Mouse (Mus musculus) stomach, postnatal 0 days (tissue): ENCODE results near the gene Dcst2. TPM values are rescaled to one million over a fixed set of nuclear protein-coding genes. Genes with fewer than 3 reads are reported as not detected.
A peak's percentile ranks its signal among the peaks of the same experiment; 100 is the strongest.

ENCODE experiments used
- ATAC-seq: fragments of 200-750 bp; cut with Nextera tagmentation; 2 replicates; pipeline ENCODE4 v1.8.0; 2017; ENCODE audit not compliant: low FRiP score, low TSS enrichment
- DNase-seq: peaks from one replicate; pipeline ENCODE4 v3.0.0-alpha.2; 2016; ENCODE audit warnings: low spot score
- H3K27ac ChIP-seq: fragments of 300-500 bp; sonication (generic); replicated peaks from 2 replicates; pipeline ENCODE4 v1.5.1; 2014; ENCODE audit warnings: mild to moderate bottlenecking, control low read depth
- H3K27me3 ChIP-seq: fragments of 300-500 bp; sonication (generic); 2 replicates; pipeline ENCODE4 v1.6.1; 2014; ENCODE audit warnings: low read length; ENCODE audit not compliant: control insufficient read depth, insufficient read depth
- H3K36me3 ChIP-seq: fragments of 300-500 bp; sonication (generic); 2 replicates; pipeline ENCODE4 v1.6.1; 2014; ENCODE audit warnings: low read length, mixed read lengths; ENCODE audit not compliant: control insufficient read depth, insufficient read depth
- H3K4me1 ChIP-seq: fragments of 300-500 bp; sonication (generic); replicated peaks from 2 replicates; pipeline ENCODE4 v1.6.1; 2014; ENCODE audit warnings: antibody characterized with exemption; ENCODE audit not compliant: control insufficient read depth, insufficient read depth
- H3K4me2 ChIP-seq: fragments of 300-500 bp; sonication (generic); replicated peaks from 2 replicates; pipeline ENCODE4 v1.6.1; 2014; ENCODE audit warnings: low read depth, mild to moderate bottlenecking, control low read depth, moderate library complexity
- H3K4me3 ChIP-seq: fragments of 300-500 bp; sonication (generic); 2 replicates; pipeline ENCODE4 v1.5.1; 2014; ENCODE audit warnings: low read depth, low read length, control low read depth
- H3K9ac ChIP-seq: fragments of 300-500 bp; sonication (generic); 2 replicates; pipeline ENCODE4 v1.6.1; 2014; ENCODE audit warnings: mild to moderate bottlenecking, low read length, control low read depth, mixed read lengths
- H3K9me3 ChIP-seq: fragments of 300-500 bp; sonication (generic); 2 replicates; pipeline ENCODE4 v1.6.1; 2016; ENCODE audit warnings: low read length; ENCODE audit not compliant: control insufficient read depth
- CTCF ChIP-seq: IDR thresholded peaks from 2 replicates; pipeline ENCODE4 v1.5.1; 2016; ENCODE audit warnings: antibody characterized with exemption, low read depth, mild to moderate bottlenecking, moderate library complexity
- EP300 ChIP-seq: optimal IDR thresholded peaks from 2 replicates; pipeline ENCODE3; 2016; ENCODE audit warnings: antibody characterized with exemption
- WGBS: fragments of 180-500 bp; shearing (Covaris S2); extraction: QIAGEN DNeasy Blood & Tissue Kit; methylation state at CpG from one replicate; pipeline ENCODE4 v1.1.7; 2014; 5-methylcytosine and 5-hydroxymethylcytosine counted together
- polyA plus RNA-seq: library from polyadenylated mRNA; unstranded; fragments of >200 nt; fragmentation: Nextera tagmentation; extraction: Ambion mirVana; gene quantifications from 2 replicates; pipeline ENCODE4 v1.2.1, GENCODE M21; 2015

Dcst2 gene
- polyA plus RNA-seq, 1 experiment from 2014 or later, result 0.33 TPM

- no peaks in the 10 kb centered on the region for H3K36me3 ChIP-seq
- peak overlapping the region; percentile 99; the same call in 1 of the 2 replicates for H3K4me2 ChIP-seq
- ATAC-seq (no peak), DNase-seq (no peak)
- no peak overlapping the region for H3K4me3 ChIP-seq
- 47% methylated on average over 5 of the region's 6 CpGs for WGBS
- H3K27ac ChIP-seq, result peak overlapping the region; percentile 94
- TF ChIP-seq CTCF (no peak), EP300 (no peak)
- no peaks in the 10 kb centered on the region for H3K27me3 ChIP-seq
- H3K4me1 ChIP-seq, result peaks cover 11% of the 10 kb centered on the region
- no peaks in the 10 kb centered on the region for H3K9me3 ChIP-seq
- no peak overlapping the region for H3K9ac ChIP-seq
These were observed 27.3 kb downstream of the Dcst2 start for GRCm38 (mm10) chr3:89388901-89389740.

GRCm38 (mm10) chr3:89390111-89390515, 28.3 kb downstream of the Dcst2 start:
- Histone ChIP-seq H3K36me3 (no peaks in the 10 kb centered on the region), H3K27ac (peak overlapping the region; percentile 94), H3K9ac (peak overlapping the region; percentile 82; the same call in 1 of the 2 replicates), H3K9me3 (no peaks in the 10 kb centered on the region), H3K4me3 (peak overlapping the region; percentile 76), H3K4me2 (peak overlapping the region; percentile 99), H3K27me3 (no peaks in the 10 kb centered on the region), H3K4me1 (peaks cover 6% of the 10 kb centered on the region; the same call in 1 of the 2 replicates)
- DNase-seq (peak; percentile 50), ATAC-seq (no peak)
- WGBS, result 19% methylated on average over 5 of the region's 5 CpGs
- no peak for TF ChIP-seq EP300
- no peak for TF ChIP-seq CTCF

- WGBS, result 15% methylated on average over 19 of the region's 19 CpGs
- no peaks in the 10 kb centered on the region for H3K27me3 ChIP-seq
- H3K4me2 ChIP-seq, result peak overlapping the region; percentile 99
- no peaks in the 10 kb centered on the region for H3K36me3 ChIP-seq
- H3K27ac ChIP-seq, result peak overlapping the region; percentile 94
- peak overlapping the region; percentile 76 for H3K4me3 ChIP-seq
- H3K9me3 ChIP-seq, result no peaks in the 10 kb centered on the region
- H3K4me1 ChIP-seq, result peaks cover 6% of the 10 kb centered on the region; the same call in 1 of the 2 replicates
- no peak for TF ChIP-seq EP300
- no peak for TF ChIP-seq CTCF
- H3K9ac ChIP-seq, result peak overlapping the region; percentile 82
- no peak for ATAC-seq
- DNase-seq, result peak; percentile 79
These were observed 29.2 kb downstream of the Dcst2 start for GRCm38 (mm10) chr3:89390699-89391662.

- Histone ChIP-seq H3K36me3 (no peaks in the 10 kb centered on the region), H3K9me3 (no peaks in the 10 kb centered on the region), H3K27ac (peak overlapping the region; percentile 94), H3K4me3 (peak overlapping the region; percentile 76), H3K9ac (peak overlapping the region; percentile 82), H3K27me3 (no peaks in the 10 kb centered on the region), H3K4me2 (peak overlapping the region; percentile 99), H3K4me1 (peaks cover 9% of the 10 kb centered on the region)
- TF ChIP-seq CTCF, result 0 out of 2 replicates have a peak, but pooled peaks have one; percentile 6
- no peak for TF ChIP-seq EP300
- peak; percentile 2 for ATAC-seq
- 1% methylated on average over 43 of the region's 56 CpGs for WGBS
- DNase-seq, result peak; percentile 88
These were observed 30.1 kb downstream of the Dcst2 start for GRCm38 (mm10) chr3:89391663-89392511.

- Histone ChIP-seq H3K4me1 (peaks cover 9% of the 10 kb centered on the region), H3K4me3 (peak overlapping the region; percentile 76), H3K4me2 (peak overlapping the region; percentile 99), H3K9me3 (no peaks in the 10 kb centered on the region), H3K36me3 (no peaks in the 10 kb centered on the region), H3K27me3 (no peaks in the 10 kb centered on the region), H3K9ac (peak overlapping the region; percentile 82), H3K27ac (peak overlapping the region; percentile 94)
- DNase-seq (peak; percentile 82), ATAC-seq (no peak)
- WGBS, result under 1% methylated on average over 21 of the region's 24 CpGs
- TF ChIP-seq CTCF, result no peak
- no peak for TF ChIP-seq EP300
These were observed 31.1 kb downstream of the Dcst2 start for GRCm38 (mm10) chr3:89392871-89393311.
